Mouse (Mus musculus) lung, adult 18-20 months (tissue): ENCODE data around the gene Slc31a2.
A peak's percentile ranks its signal among the peaks of the same experiment; 100 is the strongest.

Source experiments
- DNase-seq, 2 experiments: peaks; one replicate each; pipeline ENCODE4 v3.0.0; 2022; ENCODE audit warnings: mixed read lengths in 2 of 2

The Slc31a2 gene

GRCm38 (mm10) chr4:62282969-62283368 is 20.6 kb downstream of the Slc31a2 start:
- DNase-seq: no peak

DNA sequence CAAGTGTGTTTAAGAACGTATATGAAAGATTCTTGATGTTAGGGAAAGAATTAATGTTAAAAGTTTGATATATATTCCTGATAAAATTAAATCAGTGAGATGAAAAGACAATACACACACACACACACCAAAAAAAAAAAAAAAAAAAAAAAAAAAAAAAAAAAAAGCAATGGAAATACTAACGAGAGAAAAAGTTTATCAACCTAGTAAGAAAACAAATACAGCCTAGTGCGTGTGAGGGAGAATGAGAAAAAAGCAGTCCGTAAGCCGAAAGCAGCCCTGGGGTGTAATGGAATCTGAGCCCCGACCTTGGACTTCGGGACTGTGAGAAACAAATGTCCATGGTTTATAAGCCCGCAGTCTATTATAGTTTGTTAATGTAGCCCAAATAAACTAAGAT is 23.2 kb downstream of the Slc31a2 start:
- DNase-seq: peak in 1 of 2 experiments; percentile 0

- DNase-seq: peak; percentile 77 to 83
Measured at GRCm38 (mm10) chr4:62286257-62286991, 24.1 kb downstream of the Slc31a2 start.

GRCm38 (mm10) chr4:62286992-62287900 is 24.9 kb downstream of the Slc31a2 start:
- DNase-seq: peak; percentile 22 to 39

- no peak for DNase-seq
Measured at GRCm38 (mm10) chr4:62289226-62289625, 26.9 kb downstream of the Slc31a2 start.

DNA sequence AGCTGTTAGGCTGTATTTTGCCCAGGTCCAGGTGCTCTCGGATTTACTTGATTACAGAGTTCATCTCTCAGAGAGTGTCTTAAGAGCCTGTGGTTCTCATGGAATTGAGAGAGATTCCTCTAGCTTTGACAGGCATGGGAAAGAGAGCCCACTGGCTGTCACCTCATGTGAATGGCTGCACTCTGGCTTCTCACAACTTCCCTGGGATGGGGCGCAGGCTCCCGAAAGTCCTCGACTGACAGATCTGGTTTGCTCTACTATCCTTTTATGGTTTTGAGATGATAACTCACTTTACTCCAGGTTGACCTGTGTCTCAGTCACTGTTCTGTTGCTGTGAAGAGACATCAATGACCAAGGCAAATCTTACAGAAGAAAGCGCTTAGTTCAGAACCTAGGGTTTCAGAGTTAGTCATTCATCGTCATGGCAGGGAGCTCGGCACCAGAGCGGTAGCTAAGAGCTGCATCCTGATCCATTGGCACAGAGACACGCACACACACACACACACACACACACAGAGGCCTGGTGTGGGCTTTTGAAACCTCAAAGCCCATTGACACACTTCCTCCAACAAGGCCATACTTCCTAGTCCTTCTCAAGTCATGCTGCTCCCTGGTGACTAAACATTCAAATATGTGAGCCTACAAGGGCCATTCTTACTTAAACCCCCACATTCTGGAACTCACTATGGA is 28.6 kb downstream of the Slc31a2 start:
- DNase-seq: peak in 1 of 2 experiments; percentile 4

DNA sequence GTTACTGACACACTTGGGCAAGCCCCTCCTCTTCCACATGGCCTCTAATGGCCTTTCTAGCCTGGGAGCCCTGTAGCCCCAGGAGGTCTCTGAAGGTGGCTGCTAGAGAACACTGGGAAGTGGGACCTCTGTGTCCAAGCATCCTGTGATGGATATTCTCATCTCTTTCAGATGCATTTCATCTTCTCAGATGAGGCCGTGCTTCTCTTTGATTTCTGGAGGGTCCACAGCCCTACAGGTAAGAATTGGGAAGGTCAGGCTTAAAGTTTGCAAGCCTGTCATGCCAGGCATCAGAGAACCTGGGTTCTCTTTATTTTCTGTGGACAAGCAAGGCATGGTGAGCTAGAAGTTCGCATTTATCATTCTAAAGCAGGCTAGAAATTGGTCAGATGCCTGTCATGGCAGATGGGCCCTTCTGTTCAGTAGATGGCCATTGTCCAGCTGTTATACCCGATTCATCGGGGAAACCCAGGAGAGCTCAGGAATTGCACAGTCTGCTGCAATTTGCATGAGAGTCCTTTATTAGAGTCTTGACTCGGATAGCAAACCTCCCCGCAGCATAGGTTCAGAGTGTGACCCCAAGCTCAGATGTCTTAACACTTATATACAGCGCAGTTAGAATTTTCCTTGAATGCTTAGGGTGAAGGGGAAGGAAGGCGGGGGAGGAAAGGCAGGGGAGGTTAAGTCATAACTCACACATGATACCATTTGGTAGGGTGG is 30.3 kb downstream of the Slc31a2 start:
- DNase-seq: peak in 1 of 2 experiments; percentile 2

- DNase-seq: peak in 1 of 2 experiments; percentile 1
Measured at GRCm38 (mm10) chr4:62293219-62293861, 31.0 kb downstream of the Slc31a2 start.

GRCm38 (mm10) chr4:62294741-62295140 is 32.4 kb downstream of the Slc31a2 start:
- DNase-seq: no peak

- DNase-seq: no peak
Measured at GRCm38 (mm10) chr4:62297280-62298130, 35.1 kb downstream of the Slc31a2 start.

- DNase-seq: no peak
Measured at GRCm38 (mm10) chr4:62300001-62300400, 37.6 kb downstream of the Slc31a2 start.

DNA sequence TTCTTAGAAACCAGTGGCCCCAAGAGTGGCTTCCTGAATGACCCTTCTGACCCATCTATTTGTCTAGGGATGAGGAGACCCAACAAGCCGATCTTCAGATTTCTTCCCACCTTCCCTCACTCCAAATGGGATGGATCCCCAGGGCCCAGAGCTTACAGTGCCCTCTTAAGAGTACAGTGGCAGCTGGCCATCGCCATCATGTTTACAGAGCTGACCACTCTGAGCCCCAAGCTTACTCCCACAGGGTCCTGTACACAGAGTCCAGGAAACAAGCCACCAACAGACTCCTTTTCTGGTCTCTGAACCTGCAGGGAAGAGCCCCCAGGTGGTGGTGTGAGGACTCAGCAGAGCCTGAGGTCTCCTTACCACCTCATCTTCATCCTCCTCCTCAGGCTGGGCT is 40.4 kb downstream of the Slc31a2 start:
- DNase-seq: no peak

DNA sequence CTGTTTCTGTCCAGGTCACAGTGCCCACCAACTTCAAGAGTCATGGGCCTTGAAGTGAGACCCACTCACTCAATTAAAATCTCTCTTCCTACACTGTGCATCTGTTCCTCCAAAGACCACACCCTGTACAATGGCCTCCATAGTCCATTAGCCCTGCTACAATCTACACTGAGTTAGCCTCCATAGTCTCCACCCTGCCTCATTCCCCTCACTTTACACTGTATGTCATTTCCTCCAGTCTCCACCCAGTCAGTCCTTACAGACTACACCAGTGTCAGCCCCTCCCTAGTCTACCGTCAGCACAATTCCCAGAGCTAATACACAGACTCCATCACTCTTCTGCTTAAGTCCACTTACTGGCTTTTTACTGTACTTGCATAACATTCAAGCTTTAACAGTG is 40.9 kb downstream of the Slc31a2 start:
- no peak for DNase-seq

DNA sequence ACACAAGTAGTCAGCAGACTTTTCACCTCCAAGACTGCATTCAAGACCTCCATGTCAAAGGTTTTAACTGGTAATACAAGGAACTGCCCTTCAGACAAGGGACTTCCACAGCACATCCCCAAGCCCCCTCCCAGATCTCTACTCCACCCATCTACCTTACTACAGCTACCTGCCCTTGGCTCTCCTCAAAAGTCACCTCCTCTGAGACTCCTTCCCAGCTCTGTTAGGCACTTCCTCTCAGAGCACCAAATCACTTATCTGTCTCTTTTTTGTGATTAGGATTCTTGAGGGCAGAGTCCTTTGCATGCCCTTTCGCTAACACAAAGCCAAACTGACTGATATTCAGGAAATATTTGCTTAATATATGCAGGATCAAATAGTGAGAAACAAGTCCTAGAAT is 43.9 kb downstream of the Slc31a2 start:
- no peak for DNase-seq

DNA sequence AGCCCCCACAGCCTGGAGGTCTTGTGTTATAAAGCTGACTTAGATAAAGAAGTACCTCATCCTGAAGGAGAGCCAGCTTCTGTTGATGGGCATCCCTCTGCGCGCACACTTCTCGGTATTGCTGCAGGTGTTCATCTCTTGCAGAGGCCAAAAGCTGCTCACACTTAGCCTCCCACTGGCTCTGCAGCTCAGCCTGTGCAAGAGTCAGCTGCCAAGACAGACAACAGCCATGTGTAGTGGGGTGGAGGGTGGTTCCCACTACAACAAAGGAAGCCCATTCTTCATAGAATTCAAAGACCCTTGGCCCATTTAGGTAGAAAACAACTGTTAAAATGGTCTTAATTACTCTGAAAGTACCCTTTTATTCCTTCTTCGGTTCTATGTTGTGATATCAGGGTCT is 44.5 kb downstream of the Slc31a2 start:
- DNase-seq: no peak

GRCm38 (mm10) chr4:62308406-62308805 is 46.0 kb downstream of the Slc31a2 start:
- DNase-seq: no peak

DNA sequence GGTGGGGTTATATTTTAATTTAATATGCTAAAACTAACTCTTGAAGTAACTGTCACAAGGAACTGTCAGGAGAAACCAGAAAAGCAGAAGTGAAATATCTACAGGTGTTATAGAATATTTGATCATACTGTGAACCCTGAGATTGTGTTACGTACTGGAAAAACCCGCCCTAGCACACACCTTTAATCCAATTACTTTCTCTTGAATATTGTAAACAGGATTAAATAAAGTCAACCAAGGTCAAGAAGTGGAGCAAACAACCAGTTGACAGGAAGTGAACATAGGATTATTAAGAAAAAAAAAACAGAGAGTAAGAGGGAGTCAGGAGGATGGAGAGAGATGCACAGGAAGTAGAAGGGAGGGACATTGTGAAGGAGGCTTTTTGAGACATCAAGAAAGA is 50.5 kb downstream of the Slc31a2 start:
- no peak for DNase-seq

DNA sequence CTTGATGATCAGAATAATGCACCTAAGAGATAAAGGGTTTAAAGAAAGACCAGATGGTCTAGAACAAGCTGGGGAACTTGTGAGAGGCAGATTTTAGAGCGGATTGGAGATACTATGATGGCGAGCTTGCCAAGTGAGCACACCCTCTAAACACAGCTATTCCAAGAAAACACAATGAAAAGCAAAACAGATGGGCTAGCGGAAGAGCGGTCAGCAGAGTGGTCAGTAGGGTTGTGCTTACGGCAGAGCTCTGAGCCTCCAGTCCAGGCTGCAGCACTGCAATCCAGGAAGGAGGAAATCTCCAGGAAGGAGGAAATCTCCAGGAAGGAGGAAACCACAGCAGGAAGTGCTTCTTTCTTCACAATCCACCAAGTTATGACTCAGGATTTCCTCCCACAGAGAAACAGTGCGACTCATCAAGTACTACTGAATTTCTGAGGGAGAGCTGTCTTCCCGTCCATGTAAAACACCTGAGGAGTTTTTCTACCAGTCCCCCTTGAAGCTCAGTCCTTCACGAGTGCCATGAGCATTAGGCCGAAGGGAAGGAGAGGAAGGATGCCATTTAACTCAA is 51.4 kb downstream of the Slc31a2 start:
- DNase-seq: no peak

DNA sequence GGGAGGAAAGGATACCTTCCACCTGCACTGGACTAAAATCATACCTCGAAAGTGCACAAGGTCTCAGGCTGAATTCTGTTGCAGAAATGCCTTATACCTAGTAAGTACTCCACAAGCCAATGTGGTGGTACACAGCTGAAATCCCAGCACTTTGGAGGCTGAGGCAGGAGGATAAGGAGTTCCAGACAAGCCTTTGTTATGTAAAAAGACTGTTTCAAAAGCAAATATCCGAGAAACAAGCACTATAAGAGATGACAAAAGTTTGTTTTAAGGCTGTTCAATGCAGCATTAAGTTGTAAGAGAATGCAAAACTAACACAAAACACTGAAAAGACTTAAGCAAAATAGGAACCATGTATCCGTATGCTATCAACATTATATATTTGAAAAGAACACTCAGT is 52.2 kb downstream of the Slc31a2 start:
- DNase-seq: no peak

DNA sequence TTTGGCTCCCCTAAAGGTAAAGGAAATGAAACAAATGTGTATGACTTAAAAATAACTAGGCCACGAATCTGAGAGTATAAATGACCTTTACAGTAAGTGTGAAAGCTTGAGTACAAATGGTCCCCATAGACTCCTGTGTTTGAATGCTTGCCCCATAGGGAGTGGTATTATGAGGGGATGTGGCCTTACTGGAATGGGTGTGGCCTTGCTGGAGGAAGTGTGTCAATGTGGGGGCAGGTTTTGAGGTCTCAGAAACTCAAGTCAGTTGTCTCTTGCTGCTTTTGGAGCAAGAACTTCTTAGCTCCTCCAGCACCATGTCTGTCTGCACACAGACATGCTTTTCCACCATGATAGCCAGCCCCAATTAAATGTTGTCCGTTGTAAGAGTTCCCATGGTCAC is 54.1 kb downstream of the Slc31a2 start:
- no peak for DNase-seq

GRCm38 (mm10) chr4:62318294-62318693 is 55.9 kb downstream of the Slc31a2 start:
- DNase-seq: peak in 1 of 2 experiments; percentile 24
